Mouse (Mus musculus): ENCODE measurements around the gene Snrnp70. TPM values are rescaled to one million over a fixed set of nuclear protein-coding genes. Genes with fewer than 3 reads are reported as not detected.

Gene Snrnp70
- polyA plus RNA-seq, 1 experiment: 720 TPM

DNA sequence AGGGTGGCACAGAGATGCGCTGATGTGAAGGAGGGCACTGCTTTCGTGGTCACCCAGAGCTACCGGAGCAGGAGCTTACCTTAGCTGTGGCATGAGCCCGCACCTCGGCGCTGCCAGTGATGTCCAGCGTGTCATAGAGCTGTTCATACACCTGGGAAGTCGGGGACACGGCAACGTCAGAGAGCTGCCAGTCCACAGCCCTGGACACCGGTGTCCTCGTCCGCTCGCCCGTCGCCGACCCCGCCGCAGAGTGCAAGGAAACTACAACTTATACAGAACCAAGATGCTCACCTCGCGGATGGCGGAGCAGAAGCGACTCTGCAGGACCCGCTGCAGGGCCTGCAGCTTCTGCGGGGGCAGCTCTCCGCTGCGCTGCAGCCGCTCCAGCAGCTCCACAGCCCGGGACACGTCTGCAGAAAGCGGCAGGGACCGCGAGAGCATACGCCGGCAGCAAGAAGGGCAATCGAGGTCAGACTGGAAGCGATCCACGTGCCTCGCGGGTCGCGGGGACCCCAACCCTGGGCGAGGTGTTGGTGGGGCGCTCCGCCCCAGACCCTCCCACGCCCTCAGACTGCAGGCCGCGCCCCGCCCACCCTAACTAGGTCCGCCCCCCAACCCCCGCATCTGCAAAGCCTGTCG is 25.6 kb downstream of the Snrnp70 start:
- Histone ChIP-seq H3K4me1 (ENCODE audit: control insufficient read depth, insufficient read depth, low read length) (peaks cover 3% of the 10 kb centered on the region; the same call in 1 of the 2 replicates), H3K27ac (ENCODE audit: insufficient read depth, low read length) (peak overlapping the region; percentile 73), H3K4me3 (ENCODE audit: insufficient read depth, low read length) (peak overlapping the region; percentile 90)
- TF ChIP-seq POLR2A (IDR thresholded peaks at IDR 0.05; ENCODE audit: extremely low read depth, insufficient read depth, low read length) (0 out of 2 replicates have a peak, but pooled peaks have one; percentile 1), CTCF (IDR thresholded peaks at IDR 0.05; ENCODE audit: extremely low read depth, insufficient read depth, low read length) (no peak)

DNA sequence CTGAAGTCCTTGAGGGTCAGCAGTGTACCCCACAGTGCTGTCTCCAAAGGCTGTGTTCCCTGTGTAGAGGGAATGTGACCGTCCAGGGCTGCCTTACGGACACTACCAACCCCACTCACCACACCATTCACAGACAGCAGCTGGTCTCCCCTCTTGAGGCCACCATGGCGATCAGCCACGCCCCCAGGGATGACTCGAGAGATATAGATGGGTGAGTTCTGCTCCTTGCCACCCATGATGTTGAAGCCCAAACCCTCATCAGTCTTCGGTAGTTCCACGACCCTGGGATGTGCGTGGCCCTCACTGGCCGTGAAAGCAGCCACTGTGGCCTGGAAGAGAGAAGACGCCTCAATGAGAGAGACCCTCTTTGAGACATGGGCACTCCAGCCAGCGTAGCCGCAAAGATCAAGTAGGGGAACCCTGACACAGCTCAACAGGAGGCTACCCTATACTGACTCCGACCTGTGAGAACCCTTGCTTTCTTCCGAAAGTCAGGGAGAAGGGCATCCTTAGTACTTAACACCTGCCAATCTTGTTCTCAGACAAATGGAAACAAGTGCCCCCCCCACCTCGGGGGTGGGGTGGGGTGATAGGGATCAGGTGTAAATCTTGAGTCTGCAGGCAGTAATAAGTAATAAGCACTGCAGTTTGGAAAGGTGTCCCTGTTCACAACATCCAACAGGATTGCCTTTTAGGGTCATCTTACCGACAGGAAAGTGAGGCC is 26.4 kb downstream of the Snrnp70 start:
- TF ChIP-seq POLR2A (IDR thresholded peaks at IDR 0.05; ENCODE audit: extremely low read depth, insufficient read depth, low read length) (no peak), CTCF (IDR thresholded peaks at IDR 0.05; ENCODE audit: extremely low read depth, insufficient read depth, low read length) (no peak)
- H3K4me1 ChIP-seq (ENCODE audit: control insufficient read depth, insufficient read depth, low read length): peaks cover 3% of the 10 kb centered on the region; the same call in 1 of the 2 replicates
- peak overlapping the region; percentile 73; the same call in 1 of the 2 replicates for H3K27ac ChIP-seq (ENCODE audit: insufficient read depth, low read length)
- peak overlapping the region; percentile 90 for H3K4me3 ChIP-seq (ENCODE audit: insufficient read depth, low read length)

DNA sequence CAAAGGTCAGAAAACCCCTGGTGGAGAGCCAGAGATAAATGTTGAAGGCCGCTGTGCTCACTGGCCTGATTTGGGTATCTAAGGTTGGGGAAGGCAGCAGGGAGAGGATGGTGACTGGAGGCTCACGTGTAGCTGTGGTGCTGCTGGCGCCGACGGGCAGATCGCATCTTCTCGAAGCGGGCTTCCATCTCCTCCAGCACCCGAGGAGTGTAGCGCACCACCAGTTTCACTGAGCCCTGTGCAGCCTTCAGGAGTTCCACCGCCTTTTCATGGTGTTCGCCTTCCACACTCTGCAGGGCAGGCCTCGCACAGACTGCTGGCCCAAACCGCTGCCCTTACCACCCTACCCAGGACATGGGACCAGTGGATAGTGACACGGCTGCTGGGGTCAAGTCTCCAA is 27.4 kb downstream of the Snrnp70 start:
- Histone ChIP-seq H3K27ac (ENCODE audit: insufficient read depth, low read length) (peak overlapping the region; percentile 45), H3K4me3 (ENCODE audit: insufficient read depth, low read length) (peak overlapping the region; percentile 90), H3K4me1 (ENCODE audit: control insufficient read depth, insufficient read depth, low read length) (peaks cover 4% of the 10 kb centered on the region; the same call in 1 of the 2 replicates)
- no peak for TF ChIP-seq CTCF (IDR thresholded peaks at IDR 0.05; ENCODE audit: extremely low read depth, insufficient read depth, low read length)
- 0 out of 2 replicates have a peak, but pooled peaks have one; percentile 10 for TF ChIP-seq POLR2A (IDR thresholded peaks at IDR 0.05; ENCODE audit: extremely low read depth, insufficient read depth, low read length)

DNA sequence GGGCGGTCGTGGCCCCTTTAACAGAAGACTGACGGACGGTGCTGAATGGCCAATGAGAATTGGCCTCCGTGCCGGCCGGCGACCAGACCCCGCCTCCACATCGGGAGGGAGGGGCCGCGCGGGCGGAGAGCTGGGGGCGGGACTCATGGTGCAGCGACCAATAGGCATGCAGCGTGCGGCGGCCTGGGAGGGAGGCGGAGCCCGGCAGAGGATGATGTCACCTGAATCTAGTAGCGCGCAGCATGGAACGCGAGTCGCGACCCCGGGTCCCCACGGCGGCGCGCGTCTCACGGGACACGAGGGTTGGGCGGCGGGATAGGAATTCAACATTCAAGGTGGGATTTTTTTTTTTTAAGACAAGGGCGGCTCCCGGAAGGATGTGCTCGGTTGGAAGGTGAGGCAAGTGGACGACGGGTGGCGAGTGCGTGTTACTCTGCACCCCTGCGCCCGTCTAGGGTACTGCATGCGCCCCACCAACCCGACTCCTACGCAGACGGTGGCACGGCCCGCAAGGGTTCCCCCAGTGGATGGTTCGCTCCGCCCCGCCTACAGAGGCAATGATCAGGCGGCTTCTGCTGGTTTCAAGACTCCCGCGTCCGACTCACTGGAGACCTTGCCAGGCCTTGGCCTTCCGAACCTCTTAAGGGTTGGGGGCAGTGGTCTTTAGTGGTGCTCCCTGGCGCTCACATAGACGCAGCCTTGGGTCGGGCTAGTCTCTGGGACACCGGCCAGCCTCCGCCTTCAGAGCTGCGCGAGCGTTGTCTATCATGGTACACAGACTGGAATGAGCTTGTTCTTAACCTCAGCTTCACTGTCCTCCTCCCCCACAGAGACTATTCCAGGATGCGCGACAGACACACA is 28.3 kb downstream of the Snrnp70 start:
- TF ChIP-seq POLR2A (IDR thresholded peaks at IDR 0.05; ENCODE audit: extremely low read depth, insufficient read depth, low read length): peak; percentile 55; the same call in 1 of the 2 replicates
- peak; percentile 29; the same call in 1 of the 2 replicates for TF ChIP-seq CTCF (IDR thresholded peaks at IDR 0.05; ENCODE audit: extremely low read depth, insufficient read depth, low read length)
- H3K4me3 ChIP-seq (ENCODE audit: insufficient read depth, low read length): peak overlapping the region; percentile 90
- H3K4me1 ChIP-seq (ENCODE audit: control insufficient read depth, insufficient read depth, low read length): peaks cover 4% of the 10 kb centered on the region; the same call in 1 of the 2 replicates
- peak overlapping the region; percentile 45 for H3K27ac ChIP-seq (ENCODE audit: insufficient read depth, low read length)

DNA sequence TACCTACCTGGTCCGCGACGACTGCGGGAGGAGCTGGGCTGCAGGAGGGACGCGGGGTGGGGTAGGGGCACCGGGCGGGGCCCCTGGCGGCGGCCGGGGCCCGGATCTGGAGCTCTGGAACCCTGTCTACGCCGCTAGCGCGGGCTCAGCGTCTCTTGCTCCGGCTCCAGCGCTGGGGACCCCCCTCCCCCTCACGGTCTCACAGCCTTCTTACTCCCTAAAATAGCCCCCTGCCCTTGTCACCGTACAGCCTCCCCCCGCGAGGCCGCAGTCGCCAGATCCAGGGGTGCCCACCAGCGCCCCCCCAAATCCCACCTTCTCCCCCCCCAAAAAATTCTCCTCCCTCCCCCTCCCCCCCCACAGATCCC is 28.9 kb downstream of the Snrnp70 start, which contains the start of gene Ppfia3:
Ppfia3 (minus strand) TSS at position 368 of the 368 bp plus-strand sequence.
- Histone ChIP-seq H3K4me1 (ENCODE audit: control insufficient read depth, insufficient read depth, low read length) (peaks cover 4% of the 10 kb centered on the region; the same call in 1 of the 2 replicates), H3K27ac (ENCODE audit: insufficient read depth, low read length) (peak within 1 kb of the TSS; percentile 70), H3K4me3 (ENCODE audit: insufficient read depth, low read length) (peak within 1 kb of the TSS; percentile 90)
- TF ChIP-seq POLR2A (IDR thresholded peaks at IDR 0.05; ENCODE audit: extremely low read depth, insufficient read depth, low read length) (peak; percentile 28; the same call in 1 of the 2 replicates), CTCF (IDR thresholded peaks at IDR 0.05; ENCODE audit: extremely low read depth, insufficient read depth, low read length) (no peak)

DNA sequence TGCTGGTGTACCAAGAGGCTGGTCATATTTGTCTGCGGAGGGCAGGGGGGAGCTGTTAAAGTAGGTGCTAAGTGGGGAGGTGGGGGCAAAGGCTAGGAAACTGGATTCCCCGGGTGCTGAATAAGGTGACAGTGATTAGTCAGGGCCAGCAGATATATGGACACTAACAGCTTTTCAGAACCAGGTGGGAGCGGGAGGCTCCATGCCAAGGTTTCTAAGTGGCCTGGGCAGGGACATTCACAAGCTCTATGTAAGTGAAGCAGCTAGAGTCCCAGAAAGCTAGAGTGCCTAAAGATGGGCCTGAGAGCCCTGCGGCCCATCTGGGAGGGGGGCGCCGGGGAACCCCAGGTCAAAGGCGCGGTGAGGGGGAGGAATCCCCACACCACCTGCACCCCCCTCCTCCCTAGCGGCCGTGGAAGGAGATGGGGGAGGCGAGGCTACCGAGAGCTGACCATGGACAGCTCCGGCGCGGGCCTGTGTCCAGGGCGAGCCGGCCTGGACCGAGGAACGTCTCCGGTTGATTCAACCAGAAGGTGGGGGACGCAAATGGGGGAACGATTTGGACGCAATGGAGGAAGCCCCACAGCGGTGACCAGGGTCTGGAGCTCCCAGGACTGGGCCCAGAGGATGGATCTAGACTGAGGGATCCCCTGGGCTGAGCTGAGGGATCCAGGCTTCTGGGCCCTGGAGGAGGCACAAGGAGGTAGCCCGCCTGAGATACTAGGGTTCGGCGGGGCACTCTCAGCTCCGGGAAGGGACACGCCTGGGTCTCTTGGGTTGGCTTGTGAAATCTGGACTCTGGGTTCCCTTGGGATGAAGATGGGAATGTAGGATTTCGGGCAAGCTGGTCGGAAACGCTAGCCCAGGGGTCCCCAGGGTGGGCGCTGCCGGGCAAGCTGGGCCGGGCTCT is 29.5 kb downstream of the Snrnp70 start:
- H3K4me1 ChIP-seq (ENCODE audit: control insufficient read depth, insufficient read depth, low read length): peaks cover 5% of the 10 kb centered on the region; the same call in 1 of the 2 replicates
- peak overlapping the region; percentile 90 for H3K4me3 ChIP-seq (ENCODE audit: insufficient read depth, low read length)
- TF ChIP-seq POLR2A (IDR thresholded peaks at IDR 0.05; ENCODE audit: extremely low read depth, insufficient read depth, low read length): no peak
- TF ChIP-seq CTCF (IDR thresholded peaks at IDR 0.05; ENCODE audit: extremely low read depth, insufficient read depth, low read length): no peak
- H3K27ac ChIP-seq (ENCODE audit: insufficient read depth, low read length): peak overlapping the region; percentile 70

DNA sequence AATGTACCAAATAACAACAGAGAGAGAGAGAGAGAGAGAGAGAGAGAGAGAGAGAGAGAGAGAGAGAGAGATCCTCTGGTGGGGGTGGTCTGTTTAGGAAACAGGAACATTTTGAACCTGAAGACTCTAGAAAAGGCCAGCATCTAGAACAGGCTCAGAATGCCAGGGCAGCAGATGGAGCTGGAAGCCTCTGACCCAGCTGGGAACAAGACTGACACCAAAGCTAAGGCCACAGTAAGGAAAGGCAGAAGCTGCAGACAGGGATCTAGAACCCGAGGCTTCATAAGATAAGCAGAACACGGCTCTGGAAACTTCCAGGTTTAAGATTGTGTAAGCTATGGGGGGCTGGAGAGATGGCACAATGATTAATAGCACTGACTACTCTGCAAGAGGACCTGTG is 31.6 kb downstream of the Snrnp70 start:
- H3K4me3 ChIP-seq (ENCODE audit: insufficient read depth, low read length): no peak overlapping the region
- TF ChIP-seq CTCF (IDR thresholded peaks at IDR 0.05; ENCODE audit: extremely low read depth, insufficient read depth, low read length) (no peak), POLR2A (IDR thresholded peaks at IDR 0.05; ENCODE audit: extremely low read depth, insufficient read depth, low read length) (no peak)
- H3K27ac ChIP-seq (ENCODE audit: insufficient read depth, low read length): no peak overlapping the region
- peaks cover 5% of the 10 kb centered on the region; the same call in 1 of the 2 replicates for H3K4me1 ChIP-seq (ENCODE audit: control insufficient read depth, insufficient read depth, low read length)

DNA sequence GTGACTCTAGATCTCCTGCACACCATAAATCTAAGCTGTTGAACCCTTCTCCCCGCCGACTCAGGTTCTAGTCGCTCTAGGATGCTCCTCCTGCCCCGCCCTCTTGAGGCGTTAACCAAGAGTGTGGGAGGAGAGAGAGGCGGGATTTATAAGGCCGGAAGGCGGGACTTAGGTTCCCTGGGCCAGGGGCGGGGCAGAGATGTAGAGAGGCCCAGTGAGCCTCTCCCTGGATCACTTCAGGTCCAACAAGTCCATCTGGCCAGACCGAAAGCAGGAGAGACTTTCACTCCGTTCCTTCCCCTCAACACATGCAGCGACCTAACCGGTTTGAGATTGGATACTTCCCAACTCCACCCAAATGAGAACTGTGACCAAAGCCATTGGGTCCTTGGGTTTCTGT is 32.7 kb downstream of the Snrnp70 start:
- Histone ChIP-seq H3K27ac (ENCODE audit: insufficient read depth, low read length) (no peak overlapping the region), H3K4me3 (ENCODE audit: insufficient read depth, low read length) (no peak overlapping the region), H3K4me1 (ENCODE audit: control insufficient read depth, insufficient read depth, low read length) (0 out of 2 replicates have a peak, but pooled peaks cover 3% of the 10 kb centered on the region)
- TF ChIP-seq POLR2A (IDR thresholded peaks at IDR 0.05; ENCODE audit: extremely low read depth, insufficient read depth, low read length) (no peak), CTCF (IDR thresholded peaks at IDR 0.05; ENCODE audit: extremely low read depth, insufficient read depth, low read length) (no peak)

Data from cortical plate, adult 2 months (tissue).